Mouse (Mus musculus): ENCODE measurements around the gene Man1a2. TPM values are rescaled to one million over a fixed set of nuclear protein-coding genes. Genes with fewer than 3 reads are reported as not detected.
A peak's percentile ranks its signal among the peaks of the same experiment; 100 is the strongest.

Man1a2 gene
- polyA plus RNA-seq, 1 experiment from 2014 or later, result 61.3 TPM

DNA sequence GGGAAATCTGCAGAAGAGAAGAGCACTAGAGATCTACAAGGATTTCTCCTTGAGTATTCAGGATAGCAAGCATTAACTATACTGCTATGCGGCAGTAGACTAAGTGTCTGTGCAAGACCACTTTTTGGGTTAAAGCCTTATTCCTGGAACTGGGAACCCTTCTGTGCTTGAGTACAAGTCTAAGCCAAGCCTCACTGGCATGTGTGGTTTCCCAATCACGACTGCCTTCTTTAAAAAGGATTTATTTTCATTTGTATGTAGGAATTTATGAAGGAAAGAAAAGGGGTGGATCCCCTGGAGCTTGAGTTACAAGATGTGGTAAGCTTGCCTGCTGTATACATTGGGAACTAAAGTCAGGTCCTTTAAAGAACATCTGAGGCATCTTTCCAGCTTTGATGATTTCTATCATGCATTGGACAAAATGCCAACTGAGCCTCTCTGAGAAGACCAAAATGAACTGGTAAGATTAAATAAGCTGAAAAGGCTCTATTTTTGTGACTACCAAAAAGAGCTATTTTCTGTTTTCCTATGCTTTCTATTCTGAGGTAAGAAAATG is 86.0 kb downstream of the Man1a2 start:
- Histone ChIP-seq H3K4me1 (no peaks in the 10 kb centered on the region), H3K4me3 (no peak overlapping the region), H3K9ac (replicated peaks) (no peak overlapping the region), H3K27ac (replicated peaks) (no peak overlapping the region), H3K36me3 (no peaks in the 10 kb centered on the region), H3K27me3 (no peaks in the 10 kb centered on the region), H3K4me2 (replicated peaks) (no peak overlapping the region), H3K9me3 (no peaks in the 10 kb centered on the region)
- 79% methylated on average over 2 of the region's 2 CpGs for WGBS
- ATAC-seq (ENCODE audit: low FRiP score, low read depth), result no peak

DNA sequence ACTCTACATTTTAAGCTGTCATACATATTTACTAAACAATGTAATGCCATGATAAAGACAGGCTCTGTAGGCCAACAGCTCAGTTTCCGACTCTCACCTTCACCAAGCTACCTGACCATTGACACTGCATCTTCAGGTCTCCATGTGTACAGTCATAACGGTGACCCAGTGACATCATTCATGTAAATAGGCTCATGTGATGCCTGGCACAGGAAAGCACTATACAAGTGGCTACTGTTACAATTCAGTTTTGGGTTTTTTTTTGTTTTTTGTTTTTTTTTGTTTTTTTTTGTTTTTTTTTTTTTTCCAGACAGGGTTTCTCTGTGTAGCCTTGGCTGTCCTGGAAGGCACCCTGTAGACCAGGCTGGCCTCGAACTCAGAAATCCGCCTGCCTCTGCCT is 94.2 kb downstream of the Man1a2 start:
- no peak overlapping the region for H3K9ac ChIP-seq (replicated peaks)
- H3K4me3 ChIP-seq, result no peak overlapping the region
- no peaks in the 10 kb centered on the region for H3K4me1 ChIP-seq
- no peak overlapping the region for H3K4me2 ChIP-seq (replicated peaks)
- no peaks in the 10 kb centered on the region for H3K9me3 ChIP-seq
- no peak overlapping the region for H3K27ac ChIP-seq (replicated peaks)
- H3K36me3 ChIP-seq, result peaks cover 3% of the 10 kb centered on the region; the same call in 1 of the 2 replicates
- 97% methylated on average over 4 of the region's 4 CpGs for WGBS
- H3K27me3 ChIP-seq, result no peaks in the 10 kb centered on the region
- ATAC-seq (ENCODE audit: low FRiP score, low read depth), result no peak

DNA sequence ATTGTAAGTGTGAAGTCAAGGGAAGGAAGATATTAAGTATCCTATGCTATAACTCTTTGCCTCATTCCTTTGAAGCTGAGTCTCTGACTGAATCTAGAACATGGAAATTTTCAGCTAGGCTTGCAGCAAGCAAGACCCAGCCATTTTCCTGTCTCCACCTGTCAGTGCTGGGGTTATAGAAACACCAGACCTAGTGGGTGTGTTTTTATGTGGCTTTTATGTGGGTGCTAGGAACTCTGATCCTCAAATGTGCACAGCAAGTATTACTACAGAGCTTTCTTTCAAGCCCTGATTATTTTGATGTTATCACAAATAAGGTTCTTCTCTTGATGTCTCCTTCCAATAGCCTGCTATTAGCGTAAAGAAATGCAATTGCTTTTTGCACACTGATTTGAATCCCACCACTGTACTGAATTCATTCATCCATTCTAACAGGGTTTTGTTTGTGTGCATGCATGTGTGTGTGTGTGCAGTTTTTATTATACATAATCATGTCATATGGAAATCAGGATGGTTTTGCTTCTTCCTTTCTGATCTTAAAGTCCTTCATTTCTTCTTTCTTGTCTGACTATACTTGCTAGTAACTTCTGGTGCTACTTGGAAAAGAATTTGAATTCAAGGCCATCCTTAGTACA is 102.5 kb downstream of the Man1a2 start:
- H3K27me3 ChIP-seq, result no peaks in the 10 kb centered on the region
- no peaks in the 10 kb centered on the region for H3K9me3 ChIP-seq
- H3K4me3 ChIP-seq, result no peak overlapping the region
- no peak for ATAC-seq (ENCODE audit: low FRiP score, low read depth)
- WGBS, result 79% methylated on average over 1 of the region's 1 CpGs
- no peak overlapping the region for H3K9ac ChIP-seq (replicated peaks)
- H3K36me3 ChIP-seq, result peaks cover 6% of the 10 kb centered on the region; the same call in 1 of the 2 replicates
- no peak overlapping the region for H3K4me2 ChIP-seq (replicated peaks)
- no peaks in the 10 kb centered on the region; the same call in 1 of the 2 replicates for H3K4me1 ChIP-seq
- H3K27ac ChIP-seq (replicated peaks), result no peak overlapping the region

DNA sequence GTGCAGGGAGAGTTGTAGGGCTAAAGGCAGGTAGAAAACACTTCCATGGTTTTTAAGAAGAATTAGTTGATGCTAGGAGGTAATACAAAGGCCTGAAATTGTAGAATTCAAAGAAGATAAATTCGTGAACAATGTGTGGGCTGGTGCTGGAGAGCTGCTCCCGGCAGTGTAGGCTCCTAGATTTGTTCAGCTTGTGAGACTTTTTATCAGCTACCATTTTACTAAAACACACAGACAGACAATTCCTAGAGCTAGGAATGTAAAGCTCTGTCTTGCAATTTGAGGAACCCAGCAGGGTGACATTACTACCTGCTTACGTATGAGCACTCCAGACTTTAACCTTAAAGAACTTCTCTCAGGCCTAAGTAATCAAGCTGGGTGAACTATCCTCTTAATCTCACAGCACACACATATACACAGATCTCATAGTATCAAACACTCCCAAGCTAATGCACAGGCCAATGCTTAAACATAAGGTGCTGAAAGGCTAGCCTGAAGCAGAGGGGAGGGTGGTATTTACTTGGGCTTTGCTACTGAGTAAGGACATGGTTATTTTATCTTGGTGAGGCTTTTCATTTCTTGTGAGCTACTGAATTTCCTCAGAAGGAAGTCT is 112.6 kb downstream of the Man1a2 start:
- H3K36me3 ChIP-seq, result 0 out of 2 replicates have a peak, but pooled peaks cover 4% of the 10 kb centered on the region
- H3K9ac ChIP-seq (replicated peaks), result no peak overlapping the region
- no peaks in the 10 kb centered on the region for H3K4me1 ChIP-seq
- no peak for ATAC-seq (ENCODE audit: low FRiP score, low read depth)
- H3K4me2 ChIP-seq (replicated peaks), result no peak overlapping the region
- 69% methylated on average over 3 of the region's 3 CpGs for WGBS
- no peaks in the 10 kb centered on the region for H3K9me3 ChIP-seq
- H3K4me3 ChIP-seq, result no peak overlapping the region
- H3K27ac ChIP-seq (replicated peaks), result no peak overlapping the region
- no peaks in the 10 kb centered on the region for H3K27me3 ChIP-seq

DNA sequence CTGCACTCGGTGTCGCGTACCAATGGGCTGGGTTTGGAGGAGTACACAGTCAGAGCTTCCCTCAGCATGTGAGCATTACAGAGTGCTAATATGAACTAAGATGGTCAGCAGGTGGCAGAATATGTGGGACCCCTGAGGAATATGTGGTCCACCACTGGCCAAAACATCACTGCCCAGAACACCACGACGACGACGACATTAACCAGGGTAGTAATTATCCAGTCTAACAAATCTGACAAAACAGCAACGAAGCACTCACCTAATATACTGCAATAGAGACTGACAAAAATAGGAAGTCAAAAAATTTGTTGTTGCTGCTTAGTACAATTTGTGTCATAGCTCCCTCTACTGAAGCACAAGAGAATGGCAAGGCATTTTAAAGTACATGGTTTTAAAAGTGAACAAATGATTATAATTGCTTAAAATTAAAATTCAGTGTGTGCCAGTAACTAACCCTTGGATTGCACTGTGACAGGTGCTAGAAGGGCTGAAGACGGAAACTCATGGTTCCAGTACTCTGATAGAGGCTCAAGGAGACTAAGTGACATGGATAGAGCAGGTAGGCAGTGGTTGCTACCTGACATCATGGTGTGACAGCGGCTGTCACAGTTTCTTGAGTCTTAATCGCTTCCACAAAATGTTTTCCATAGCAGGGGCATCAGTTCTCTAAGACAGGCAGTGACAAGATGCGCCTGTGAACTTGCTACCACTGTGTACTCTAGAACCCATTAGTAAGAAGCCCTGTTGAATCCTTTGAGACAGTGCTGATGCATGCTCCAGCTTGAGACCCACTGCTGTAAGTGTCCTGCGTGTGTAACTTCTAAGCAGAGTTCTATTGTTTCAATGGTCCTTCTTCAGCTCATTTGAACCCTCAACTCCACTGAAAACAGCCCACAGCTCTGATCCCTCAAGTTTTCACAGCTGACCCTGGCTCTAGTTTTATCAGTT is 116.6 kb downstream of the Man1a2 start:
- no peak overlapping the region for H3K4me2 ChIP-seq (replicated peaks)
- no peak overlapping the region for H3K9ac ChIP-seq (replicated peaks)
- WGBS, result 87% methylated on average over 13 of the region's 13 CpGs
- no peak overlapping the region for H3K4me3 ChIP-seq
- H3K36me3 ChIP-seq, result peaks cover 9% of the 10 kb centered on the region; the same call in 1 of the 2 replicates
- no peak overlapping the region for H3K27ac ChIP-seq (replicated peaks)
- peak; percentile 44; the same call in 1 of the 2 replicates for ATAC-seq (ENCODE audit: low FRiP score, low read depth)
- H3K9me3 ChIP-seq, result no peaks in the 10 kb centered on the region
- H3K4me1 ChIP-seq, result no peaks in the 10 kb centered on the region
- no peaks in the 10 kb centered on the region for H3K27me3 ChIP-seq

DNA sequence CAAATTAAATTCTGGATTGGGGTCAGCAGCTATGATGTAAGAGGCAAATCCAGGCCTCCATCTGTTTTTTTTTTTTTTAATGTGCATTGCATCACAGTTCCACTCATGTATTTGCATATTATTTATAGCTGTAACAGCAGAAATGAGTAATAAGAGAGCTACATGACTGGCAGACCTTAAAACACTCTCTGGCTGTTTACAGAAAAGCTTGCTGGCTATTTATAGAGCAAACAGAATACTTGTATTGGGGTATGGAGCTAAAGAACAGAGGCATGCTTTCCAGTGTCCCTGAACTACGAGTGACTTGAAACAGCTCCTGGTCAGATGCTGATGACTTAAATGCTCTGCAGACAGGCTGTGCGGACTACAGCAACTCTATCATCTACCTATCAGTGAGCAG is 121.7 kb downstream of the Man1a2 start:
- no peak overlapping the region for H3K27ac ChIP-seq (replicated peaks)
- H3K4me3 ChIP-seq, result no peak overlapping the region
- H3K9ac ChIP-seq (replicated peaks), result no peak overlapping the region
- no peaks in the 10 kb centered on the region for H3K27me3 ChIP-seq
- H3K36me3 ChIP-seq, result peaks cover 9% of the 10 kb centered on the region; the same call in 1 of the 2 replicates
- no peak for ATAC-seq (ENCODE audit: low FRiP score, low read depth)
- no peaks in the 10 kb centered on the region for H3K9me3 ChIP-seq
- no peak overlapping the region for H3K4me2 ChIP-seq (replicated peaks)
- H3K4me1 ChIP-seq, result no peaks in the 10 kb centered on the region
- 95% methylated on average over 2 of the region's 2 CpGs for WGBS

DNA sequence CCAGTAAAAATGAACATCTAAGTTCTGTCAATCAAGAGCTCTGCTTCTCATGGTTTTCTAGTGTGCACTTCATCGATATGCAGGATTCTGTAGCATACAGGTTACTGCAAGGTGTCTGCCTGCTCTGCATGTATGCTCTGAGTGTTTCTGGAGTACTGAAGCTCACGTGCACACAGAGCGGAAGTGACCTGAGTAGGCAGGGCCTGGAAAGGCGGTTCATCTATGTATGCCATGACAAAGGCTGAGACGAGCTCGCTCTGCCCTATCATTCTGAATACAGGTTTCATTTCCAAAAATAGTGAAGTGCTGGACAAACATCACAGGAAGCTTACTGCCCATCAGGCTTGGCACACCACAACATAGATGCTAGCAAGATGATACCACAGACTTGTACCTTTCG is 122.8 kb downstream of the Man1a2 start:
- Histone ChIP-seq H3K4me3 (no peak overlapping the region), H3K9ac (replicated peaks) (no peak overlapping the region), H3K9me3 (no peaks in the 10 kb centered on the region), H3K27ac (replicated peaks) (no peak overlapping the region), H3K27me3 (no peaks in the 10 kb centered on the region), H3K4me2 (replicated peaks) (no peak overlapping the region), H3K4me1 (no peaks in the 10 kb centered on the region), H3K36me3 (peaks cover 8% of the 10 kb centered on the region; the same call in 1 of the 2 replicates)
- 92% methylated on average over 7 of the region's 7 CpGs for WGBS
- ATAC-seq (ENCODE audit: low FRiP score, low read depth), result no peak

DNA sequence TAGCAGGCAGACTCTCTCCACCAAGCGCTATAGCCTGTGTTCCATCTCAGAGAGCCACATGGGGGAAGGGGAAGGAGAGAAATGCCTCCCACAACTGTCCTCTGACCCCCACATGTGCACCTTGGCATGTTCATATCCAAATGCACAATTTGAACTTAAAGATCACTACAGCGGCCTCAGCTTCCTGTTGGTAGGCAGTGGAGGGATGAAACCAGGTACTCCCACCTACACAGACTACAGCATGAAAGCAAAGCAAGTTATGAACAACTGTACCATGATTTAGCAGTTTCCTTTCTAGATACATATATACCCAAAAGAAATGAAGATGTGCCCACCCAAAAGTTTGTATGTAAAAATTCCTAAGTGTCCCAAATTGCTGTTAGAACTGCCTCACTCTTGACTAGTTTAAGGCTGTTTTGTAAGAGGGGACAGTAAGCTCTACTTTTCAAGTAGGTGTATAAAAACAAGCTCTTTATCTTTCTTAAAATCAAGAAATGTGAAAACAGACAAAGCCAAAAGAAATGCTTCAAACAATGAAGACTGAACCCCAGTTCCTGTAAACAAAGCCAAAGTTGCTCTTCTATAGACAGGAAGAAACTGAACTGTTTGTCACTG is 123.6 kb downstream of the Man1a2 start:
- ATAC-seq (ENCODE audit: low FRiP score, low read depth), result no peak
- no peaks in the 10 kb centered on the region for H3K27me3 ChIP-seq
- H3K9me3 ChIP-seq, result no peaks in the 10 kb centered on the region
- no peak overlapping the region for H3K4me2 ChIP-seq (replicated peaks)
- peaks cover 4% of the 10 kb centered on the region; the same call in 1 of the 2 replicates for H3K36me3 ChIP-seq
- no peak overlapping the region for H3K27ac ChIP-seq (replicated peaks)
- 98% methylated on average over 2 of the region's 2 CpGs for WGBS
- no peak overlapping the region for H3K4me3 ChIP-seq
- no peak overlapping the region for H3K9ac ChIP-seq (replicated peaks)
- no peaks in the 10 kb centered on the region for H3K4me1 ChIP-seq

DNA sequence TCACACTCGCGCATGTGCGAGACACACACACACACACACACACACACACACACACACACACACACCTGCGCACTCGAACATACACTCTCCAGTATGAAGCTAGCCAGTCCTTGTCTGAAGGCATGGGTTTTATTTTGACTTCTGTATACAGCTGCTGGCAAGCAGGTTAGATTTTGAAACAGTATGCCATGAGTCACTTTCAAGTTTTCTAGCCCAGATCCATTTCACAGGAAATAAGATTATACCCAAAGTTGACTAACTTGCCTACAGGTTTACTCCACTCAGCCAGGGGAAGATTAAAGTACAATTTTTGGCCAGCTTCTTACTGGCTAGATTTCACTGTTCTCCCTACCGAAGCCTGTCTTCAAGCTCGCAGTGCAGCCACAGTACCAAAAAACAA is 125.9 kb downstream of the Man1a2 start:
- Histone ChIP-seq H3K36me3 (no peaks in the 10 kb centered on the region), H3K27ac (replicated peaks) (no peak overlapping the region), H3K9ac (replicated peaks) (no peak overlapping the region), H3K4me1 (no peaks in the 10 kb centered on the region), H3K9me3 (no peaks in the 10 kb centered on the region), H3K4me2 (replicated peaks) (no peak overlapping the region), H3K27me3 (no peaks in the 10 kb centered on the region), H3K4me3 (no peak overlapping the region)
- 94% methylated on average over 7 of the region's 7 CpGs for WGBS
- ATAC-seq (ENCODE audit: low FRiP score, low read depth), result no peak

DNA sequence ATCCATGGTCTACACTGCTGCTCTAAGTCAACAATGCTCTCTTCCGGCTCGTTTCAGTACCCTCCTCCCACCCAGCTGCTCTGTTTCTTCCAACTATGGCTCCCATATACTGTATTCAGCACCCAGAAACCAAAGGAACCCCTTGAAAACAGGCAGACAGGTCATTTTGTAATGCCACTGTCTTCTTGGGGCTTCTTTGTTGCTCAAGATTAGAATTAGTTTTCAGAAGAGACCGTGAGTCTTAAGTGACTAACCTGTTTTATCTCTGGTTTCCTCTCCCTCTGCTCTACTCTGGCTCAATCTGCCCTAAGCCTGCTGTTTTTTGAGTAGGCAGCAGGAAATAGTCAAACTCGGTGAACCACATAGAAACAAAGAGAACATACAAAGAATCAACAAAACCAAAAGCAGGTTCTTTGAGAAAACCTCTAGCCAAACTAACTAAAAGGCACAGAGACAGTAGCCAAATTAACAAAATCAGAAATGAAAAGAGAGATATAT is 127.0 kb downstream of the Man1a2 start:
- H3K27ac ChIP-seq (replicated peaks), result no peak overlapping the region
- 77% methylated on average over 4 of the region's 4 CpGs for WGBS

DNA sequence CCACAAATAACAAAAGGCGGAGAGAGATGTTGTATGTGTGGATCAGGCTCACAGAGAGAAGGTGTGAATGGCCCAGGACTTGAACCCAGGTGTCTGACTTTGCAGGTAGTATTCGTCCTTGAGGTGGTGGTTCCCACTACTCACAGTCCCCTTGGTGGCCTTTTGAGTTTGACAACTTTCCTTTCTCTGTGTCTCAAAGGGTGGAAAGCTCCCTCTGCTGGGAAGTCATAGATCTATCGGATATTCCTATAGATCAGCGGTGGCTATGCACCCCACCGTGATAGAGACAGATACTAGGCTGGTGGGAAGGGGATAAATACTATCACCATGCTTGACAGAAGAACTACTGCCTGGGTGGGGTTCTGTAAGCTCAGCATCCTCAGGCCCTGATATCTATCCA is 130.5 kb downstream of the Man1a2 start:
- Histone ChIP-seq H3K4me2 (replicated peaks) (no peak overlapping the region), H3K36me3 (no peaks in the 10 kb centered on the region), H3K9me3 (no peaks in the 10 kb centered on the region), H3K9ac (replicated peaks) (no peak overlapping the region), H3K4me3 (no peak overlapping the region), H3K27me3 (no peaks in the 10 kb centered on the region), H3K4me1 (no peaks in the 10 kb centered on the region), H3K27ac (replicated peaks) (no peak overlapping the region)
- 50% methylated on average over 5 of the region's 5 CpGs for WGBS
- peak; percentile 41; the same call in 1 of the 2 replicates for ATAC-seq (ENCODE audit: low FRiP score, low read depth)

More for the DNA sequence above, 127.0 kb downstream of the Man1a2 start:
- ATAC-seq (ENCODE audit: low FRiP score, low read depth), result no peak
- Histone ChIP-seq H3K4me3 (no peak overlapping the region), H3K36me3 (no peaks in the 10 kb centered on the region), H3K27me3 (no peaks in the 10 kb centered on the region), H3K4me1 (no peaks in the 10 kb centered on the region), H3K9ac (replicated peaks) (no peak overlapping the region), H3K4me2 (replicated peaks) (no peak overlapping the region), H3K9me3 (no peaks in the 10 kb centered on the region)
